Mouse (Mus musculus) heart, embryonic 12.5 days (tissue): ENCODE measurements around the gene Naaladl1. TPM values are rescaled to one million over a fixed set of nuclear protein-coding genes. Genes with fewer than 3 reads are reported as not detected.

Experiments used
- ATAC-seq: fragments of 200-750 bp; cut with Nextera tagmentation; 2 replicates; pipeline ENCODE4 v1.8.0; 2017; ENCODE audit warnings: moderate TSS enrichment, moderate library complexity; ENCODE audit not compliant: insufficient number of reproducible peaks, low FRiP score
- H3K27ac ChIP-seq: fragments of 300-500 bp; sonication (generic); 2 replicates; pipeline ENCODE4 v1.5.1; 2016; ENCODE audit warnings: mild to moderate bottlenecking, moderate library complexity; ENCODE audit not compliant: poor library complexity, severe bottlenecking
- H3K27me3 ChIP-seq: fragments of 300-500 bp; sonication (generic); replicated peaks from 2 replicates; pipeline ENCODE4 v1.6.1; 2016; ENCODE audit warnings: mild to moderate bottlenecking, moderate library complexity
- H3K36me3 ChIP-seq: fragments of 300-500 bp; sonication (generic); 2 replicates; pipeline ENCODE4 v1.6.1; 2016; ENCODE audit warnings: mild to moderate bottlenecking, moderate library complexity
- H3K4me1 ChIP-seq: fragments of 300-500 bp; sonication (generic); replicated peaks from 2 replicates; pipeline ENCODE4 v1.6.1; 2016; ENCODE audit warnings: mild to moderate bottlenecking
- H3K4me2 ChIP-seq: fragments of 300-500 bp; sonication (generic); 2 replicates; pipeline ENCODE4 v1.6.1; 2016; ENCODE audit warnings: mild to moderate bottlenecking, moderate library complexity
- H3K4me3 ChIP-seq: fragments of 300-500 bp; sonication (generic); 2 replicates; pipeline ENCODE4 v1.5.1; 2016; ENCODE audit warnings: mild to moderate bottlenecking
- H3K9ac ChIP-seq: fragments of 300-500 bp; sonication (generic); 2 replicates; pipeline ENCODE4 v1.6.1; 2016; ENCODE audit warnings: mild to moderate bottlenecking, moderate library complexity
- H3K9me3 ChIP-seq: fragments of 300-500 bp; sonication (generic); replicated peaks from 2 replicates; pipeline ENCODE4 v1.6.1; 2016; ENCODE audit warnings: mild to moderate bottlenecking, moderate library complexity
- WGBS: fragments of 180-500 bp; shearing (Covaris S2); methylation state at CpG from one replicate; pipeline ENCODE4 v1.1.7; 2016; 5-methylcytosine and 5-hydroxymethylcytosine counted together
- polyA plus RNA-seq: library from polyadenylated mRNA; unstranded; fragments of >200 nt; fragmentation: Nextera tagmentation; extraction: Ambion mirVana; gene quantifications from 2 replicates; pipeline ENCODE4 v1.2.1, GENCODE M21; 2016

The Naaladl1 gene
- polyA plus RNA-seq, 1 experiment from 2014 or later: 0.22 TPM

DNA sequence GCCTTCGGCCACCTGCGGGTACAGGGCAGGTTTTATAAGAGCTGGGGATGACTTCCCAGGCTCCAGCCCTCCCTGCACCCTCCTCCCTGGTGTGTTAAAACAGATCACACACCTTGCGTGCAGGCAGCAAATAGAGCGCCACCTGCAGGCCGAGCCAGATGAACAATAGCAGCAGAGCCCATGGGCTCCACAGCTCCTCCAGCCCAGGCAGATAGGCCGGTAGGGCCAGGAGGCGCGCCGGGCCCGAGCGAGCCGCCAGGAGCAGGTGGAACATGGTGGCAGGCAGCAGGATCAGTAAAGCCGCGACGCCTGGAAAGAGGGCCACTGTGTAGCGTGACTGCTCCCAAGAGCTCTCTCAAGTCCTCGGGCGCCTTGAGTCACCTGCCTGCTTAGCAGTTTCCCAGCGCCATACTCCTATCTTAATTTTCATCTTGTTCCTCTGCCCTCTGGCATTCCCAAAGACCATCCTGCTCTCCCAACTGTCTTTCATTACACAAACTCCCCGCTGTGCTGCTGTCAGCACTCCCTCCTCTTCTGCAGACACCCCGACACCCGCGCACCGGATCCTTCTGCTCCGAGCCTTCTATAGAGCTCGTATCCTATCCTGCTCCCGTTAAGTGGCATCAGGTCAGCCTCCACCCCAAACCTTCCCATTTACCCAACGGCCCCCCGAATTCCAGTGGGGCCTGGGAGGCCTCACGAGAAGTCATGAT lies 38.4 kb upstream of the Naaladl1 start:
- Histone ChIP-seq H3K4me3 (peak overlapping the region; percentile 49), H3K9me3 (no peaks in the 10 kb centered on the region), H3K36me3 (peaks cover 33% of the 10 kb centered on the region), H3K4me2 (peak overlapping the region; percentile 96), H3K27me3 (no peaks in the 10 kb centered on the region), H3K27ac (peak overlapping the region; percentile 30; the same call in 1 of the 2 replicates), H3K9ac (peak overlapping the region; percentile 74), H3K4me1 (peaks cover 30% of the 10 kb centered on the region)
- WGBS: under 1% methylated on average over 30 of the region's 30 CpGs
- peak; percentile 69 for ATAC-seq

DNA sequence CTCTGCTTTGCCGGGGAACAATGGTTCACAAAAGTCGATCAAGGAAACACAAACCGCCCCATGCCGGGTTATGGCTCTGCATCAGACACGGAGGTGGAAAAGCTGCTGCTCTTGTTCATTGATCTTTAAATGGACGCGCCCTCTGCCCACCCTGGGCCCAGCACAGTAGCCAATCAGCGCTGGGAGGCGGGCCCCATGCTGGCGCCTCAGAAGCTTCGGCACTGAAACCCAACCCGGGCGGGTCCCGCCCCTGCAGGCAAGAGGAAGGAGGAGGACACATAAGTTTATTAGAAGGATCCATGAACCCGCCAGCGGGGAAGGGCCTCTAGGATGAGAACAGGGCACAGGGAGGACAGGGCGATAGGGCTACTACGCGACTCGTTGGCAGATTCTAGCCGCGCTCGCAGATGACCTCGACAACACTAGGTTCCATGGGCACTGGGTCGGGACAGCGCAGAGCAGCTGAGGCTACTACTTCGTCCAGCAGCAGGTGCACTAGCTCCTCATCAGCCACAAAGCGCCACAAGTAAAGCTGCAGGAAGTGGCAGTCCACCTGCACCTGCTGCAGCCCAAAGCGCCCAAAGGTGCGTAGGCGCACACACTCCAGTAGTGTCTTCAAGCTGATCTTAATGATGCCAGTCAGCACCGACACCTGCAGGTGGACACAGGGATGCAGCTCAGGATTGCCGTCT lies 37.7 kb upstream of the Naaladl1 start, which contains the start of gene Tm7sf2:
Gene Tm7sf2, minus strand, starts transcription at position 650 of the 692 bp plus-strand sequence.
- H3K27ac ChIP-seq: peak within 1 kb of the TSS; percentile 30; the same call in 1 of the 2 replicates
- H3K27me3 ChIP-seq: no peaks in the 10 kb centered on the region
- WGBS: 12% methylated on average over 33 of the region's 33 CpGs
- peaks cover 37% of the 10 kb centered on the region for H3K36me3 ChIP-seq
- H3K4me3 ChIP-seq: peak within 1 kb of the TSS; percentile 49
- peak; percentile 90 for ATAC-seq
- peak within 1 kb of the TSS; percentile 96 for H3K4me2 ChIP-seq
- H3K4me1 ChIP-seq: peaks cover 23% of the 10 kb centered on the region
- H3K9me3 ChIP-seq: no peaks in the 10 kb centered on the region
- peak within 1 kb of the TSS; percentile 74 for H3K9ac ChIP-seq

DNA sequence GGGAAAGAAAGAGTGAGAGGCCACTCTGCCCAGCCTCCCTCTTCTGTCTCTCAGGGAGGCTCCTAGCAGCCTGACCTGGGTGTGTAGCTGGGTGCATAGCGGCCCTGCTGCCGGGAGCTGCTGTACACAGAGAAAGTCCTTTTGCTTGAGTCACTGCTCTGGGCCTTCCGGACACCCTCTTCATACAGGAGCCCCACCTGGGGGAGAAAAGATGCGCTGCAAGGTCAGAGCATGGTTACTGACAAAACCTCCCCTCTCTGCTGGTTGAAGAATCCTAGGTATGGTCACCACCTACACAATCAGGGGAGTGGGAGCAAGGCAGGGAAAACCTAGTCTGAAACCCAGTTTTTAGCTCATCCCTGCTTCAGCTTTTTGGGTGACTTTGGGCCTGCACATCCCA lies 36.6 kb upstream of the Naaladl1 start:
- peaks cover 20% of the 10 kb centered on the region for H3K4me1 ChIP-seq
- H3K9me3 ChIP-seq: no peaks in the 10 kb centered on the region
- H3K36me3 ChIP-seq: peaks cover 46% of the 10 kb centered on the region
- H3K27me3 ChIP-seq: no peaks in the 10 kb centered on the region
- 77% methylated on average over 4 of the region's 4 CpGs for WGBS
- no peak overlapping the region for H3K4me2 ChIP-seq
- H3K4me3 ChIP-seq: no peak overlapping the region
- no peak overlapping the region for H3K27ac ChIP-seq
- H3K9ac ChIP-seq: no peak overlapping the region
- ATAC-seq: no peak

DNA sequence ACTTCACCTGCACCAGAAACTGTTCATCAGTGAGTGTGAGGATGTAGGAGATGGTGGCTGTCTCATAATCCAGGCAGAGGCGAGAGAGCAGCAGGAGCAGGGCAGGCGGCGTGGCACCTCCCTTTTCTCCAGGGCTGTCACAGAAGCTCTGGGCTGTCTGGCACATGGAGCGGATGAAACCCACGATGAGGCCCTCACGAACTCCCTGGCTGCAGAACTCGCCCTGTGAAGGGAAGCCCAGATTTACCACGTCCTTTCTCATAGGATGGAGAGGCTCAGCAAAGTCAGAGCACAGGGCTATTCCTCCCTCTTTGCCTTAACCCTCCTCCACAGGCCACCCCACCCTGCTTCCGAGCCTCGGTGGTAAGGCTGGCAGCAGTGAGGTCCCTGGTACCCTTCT lies 35.7 kb upstream of the Naaladl1 start:
- H3K9ac ChIP-seq: no peak overlapping the region
- no peak overlapping the region for H3K4me2 ChIP-seq
- no peak for ATAC-seq
- WGBS: 90% methylated on average over 10 of the region's 10 CpGs
- H3K4me3 ChIP-seq: no peak overlapping the region
- H3K36me3 ChIP-seq: peaks cover 53% of the 10 kb centered on the region
- H3K27ac ChIP-seq: no peak overlapping the region
- peaks cover 20% of the 10 kb centered on the region for H3K4me1 ChIP-seq
- H3K27me3 ChIP-seq: no peaks in the 10 kb centered on the region
- H3K9me3 ChIP-seq: no peaks in the 10 kb centered on the region

DNA sequence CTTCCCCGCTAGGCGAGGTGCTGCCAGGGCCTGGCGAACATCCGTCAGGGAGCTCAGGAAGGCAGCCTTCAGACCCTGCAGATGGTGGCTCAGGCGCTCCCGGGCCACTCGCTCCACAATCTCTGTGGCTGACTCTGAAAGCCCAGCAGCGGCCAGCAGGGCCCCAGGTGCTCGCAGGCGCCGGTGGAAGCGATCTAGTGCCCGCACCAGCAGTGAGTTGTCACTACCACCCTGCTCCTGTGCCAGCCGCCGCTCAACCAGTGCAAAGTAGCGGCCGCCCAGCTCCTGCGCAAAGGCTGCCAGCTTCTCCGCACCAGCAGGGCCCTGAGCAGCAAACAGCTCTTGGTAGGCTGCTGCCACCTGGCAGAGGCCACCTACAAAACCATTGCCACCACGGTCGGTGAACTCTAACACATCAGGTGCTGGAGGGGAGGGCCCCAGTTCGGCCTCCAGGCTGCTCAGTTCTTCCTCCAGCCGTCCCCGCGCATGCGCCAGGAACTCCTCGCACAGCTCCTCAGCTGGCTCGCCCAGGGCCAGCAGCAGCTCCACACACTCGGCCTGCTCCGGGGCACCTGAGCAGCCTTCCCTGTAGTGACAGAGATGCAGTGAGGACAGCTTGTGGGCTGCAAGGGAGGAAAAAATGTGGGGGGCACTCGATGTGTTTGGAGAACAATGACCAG lies 34.9 kb upstream of the Naaladl1 start:
- H3K9me3 ChIP-seq: no peaks in the 10 kb centered on the region
- H3K27ac ChIP-seq: no peak overlapping the region
- no peak for ATAC-seq
- peaks cover 62% of the 10 kb centered on the region for H3K36me3 ChIP-seq
- 85% methylated on average over 31 of the region's 31 CpGs for WGBS
- H3K4me3 ChIP-seq: no peak overlapping the region
- no peak overlapping the region for H3K9ac ChIP-seq
- no peaks in the 10 kb centered on the region for H3K27me3 ChIP-seq
- H3K4me2 ChIP-seq: no peak overlapping the region
- peaks cover 20% of the 10 kb centered on the region for H3K4me1 ChIP-seq

DNA sequence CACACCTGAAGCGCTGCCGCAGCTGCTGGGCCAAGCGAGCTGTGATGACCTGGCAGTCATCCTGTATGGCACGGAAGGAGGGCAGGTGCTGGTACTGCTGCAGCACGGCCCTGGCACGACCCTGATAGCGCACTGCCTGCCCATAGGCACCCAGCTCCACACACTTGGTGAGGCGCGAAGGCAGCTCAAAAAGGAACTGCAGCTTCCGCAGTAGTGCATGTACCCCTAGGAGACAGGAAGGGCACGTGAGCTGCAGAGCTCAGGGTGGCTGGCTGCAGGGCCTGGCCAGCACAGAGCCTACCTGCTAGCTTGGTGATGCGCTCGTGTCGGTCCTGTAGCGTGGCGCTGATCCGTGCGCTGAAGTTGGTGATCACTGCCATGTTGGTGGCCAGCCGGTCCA lies 34.3 kb upstream of the Naaladl1 start:
- 87% methylated on average over 19 of the region's 19 CpGs for WGBS
- H3K36me3 ChIP-seq: peaks cover 66% of the 10 kb centered on the region

DNA sequence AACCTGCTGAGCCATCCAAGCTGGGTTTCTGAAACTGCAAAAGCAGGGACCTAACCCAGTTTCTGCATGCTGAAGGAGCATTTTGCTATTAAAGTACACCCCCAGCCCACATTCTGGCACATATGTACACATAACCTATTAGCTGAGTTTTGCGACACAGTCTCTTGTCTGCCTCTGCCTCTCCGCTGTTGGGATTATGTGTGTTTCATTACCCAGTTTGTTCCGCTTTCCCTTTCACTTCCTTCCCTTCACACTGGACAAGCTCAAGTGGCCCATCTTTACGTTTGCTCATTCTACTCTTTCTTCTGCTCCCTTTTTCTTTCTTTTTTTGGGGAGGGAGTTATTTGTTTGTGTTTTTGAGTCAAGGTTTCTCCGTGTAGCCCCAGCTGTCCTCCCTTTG lies 31.7 kb upstream of the Naaladl1 start:
- H3K4me2 ChIP-seq: no peak overlapping the region
- H3K27me3 ChIP-seq: no peaks in the 10 kb centered on the region
- H3K9ac ChIP-seq: no peak overlapping the region
- H3K4me3 ChIP-seq: no peak overlapping the region
- WGBS: 87% methylated on average over 5 of the region's 5 CpGs
- ATAC-seq: no peak
- no peak overlapping the region for H3K27ac ChIP-seq
- no peaks in the 10 kb centered on the region for H3K9me3 ChIP-seq
- H3K36me3 ChIP-seq: peaks cover 61% of the 10 kb centered on the region
- H3K4me1 ChIP-seq: peaks cover 8% of the 10 kb centered on the region

More for the DNA sequence above, 34.3 kb upstream of the Naaladl1 start:
- no peaks in the 10 kb centered on the region for H3K27me3 ChIP-seq
- H3K9ac ChIP-seq: no peak overlapping the region
- no peak overlapping the region for H3K4me2 ChIP-seq
- H3K4me3 ChIP-seq: no peak overlapping the region
- no peak overlapping the region for H3K27ac ChIP-seq
- H3K4me1 ChIP-seq: peaks cover 22% of the 10 kb centered on the region
- no peak for ATAC-seq
- H3K9me3 ChIP-seq: no peaks in the 10 kb centered on the region

DNA sequence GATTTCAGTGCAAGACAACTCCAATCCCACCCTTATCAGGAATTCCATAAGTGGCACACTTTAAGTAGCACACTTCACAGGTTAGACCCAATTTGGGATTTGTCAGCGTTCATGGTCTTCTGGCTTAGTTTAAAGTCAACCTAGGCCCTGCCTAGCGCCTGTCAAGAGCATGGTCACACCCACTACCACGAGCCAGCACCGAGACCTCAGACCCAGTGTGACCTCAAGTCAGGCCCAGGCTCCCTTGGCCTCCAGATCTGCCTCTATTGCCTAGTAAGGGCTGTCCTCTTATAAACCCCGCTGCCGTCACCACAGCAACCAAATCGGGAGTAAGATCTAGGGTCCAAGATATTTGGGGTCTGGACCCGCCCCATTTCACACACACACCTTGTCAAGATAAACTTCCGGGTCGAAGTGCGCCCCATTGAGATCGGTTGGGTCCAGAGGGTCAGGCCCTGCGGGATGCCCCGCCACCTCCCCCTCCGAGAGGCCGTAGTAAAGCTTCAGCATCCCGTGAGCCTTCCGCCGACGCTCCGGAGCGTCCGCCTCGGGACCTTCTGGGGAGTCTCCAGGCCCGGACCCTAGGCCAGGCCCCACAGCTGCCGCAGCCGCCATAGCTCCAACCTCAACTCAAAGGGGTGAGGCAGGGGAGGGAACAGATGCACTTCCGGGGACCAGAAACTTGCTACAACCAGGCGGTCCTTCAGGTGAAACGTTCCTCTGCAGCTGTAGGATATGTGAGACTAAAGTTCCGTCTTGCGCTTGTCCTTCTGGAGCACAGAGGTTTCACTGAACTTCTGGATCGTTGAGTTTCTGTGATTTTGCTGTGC lies 28.8 kb upstream of the Naaladl1 start, which contains the start of gene Vps51:
Gene Vps51, minus strand, starts transcription at position 668 of the 830 bp plus-strand sequence.
- peak; percentile 79 for ATAC-seq
- Histone ChIP-seq H3K4me1 (peaks cover 8% of the 10 kb centered on the region), H3K36me3 (peaks cover 54% of the 10 kb centered on the region), H3K27ac (peak within 1 kb of the TSS; percentile 67), H3K27me3 (no peaks in the 10 kb centered on the region), H3K9me3 (no peaks in the 10 kb centered on the region), H3K4me2 (peak within 1 kb of the TSS; percentile 85), H3K4me3 (peak within 1 kb of the TSS; percentile 79), H3K9ac (peak within 1 kb of the TSS; percentile 79)
- 1% methylated on average over 33 of the region's 33 CpGs for WGBS

DNA sequence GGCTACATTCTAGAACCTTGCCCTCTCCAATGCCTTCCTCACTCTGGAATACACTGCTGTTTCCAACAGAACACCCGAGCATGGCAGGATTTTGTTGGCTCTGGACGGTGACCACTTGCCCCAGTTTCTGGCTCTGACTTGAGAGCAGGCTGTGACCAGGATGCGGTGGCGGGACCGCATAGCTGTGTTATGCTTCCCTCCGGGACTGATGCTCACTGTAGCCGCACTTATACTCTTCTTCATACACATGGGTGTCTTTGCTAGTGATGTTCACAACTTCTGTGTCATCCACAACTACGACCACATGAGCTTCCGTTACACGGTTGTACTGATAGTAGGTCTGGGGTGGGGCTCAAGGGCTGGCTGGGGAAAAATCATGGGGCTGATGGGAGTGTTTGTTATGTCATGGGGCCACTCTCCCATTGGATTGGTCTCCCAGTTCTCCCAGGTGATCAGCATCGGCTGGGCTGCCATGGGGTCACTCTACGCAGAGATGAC lies 25.6 kb upstream of the Naaladl1 start, which contains the start of gene Tmem262:
Gene Tmem262, plus strand, starts transcription at position 51 of the 498 bp plus-strand sequence.
- Histone ChIP-seq H3K4me3 (no peak within 1 kb of the TSS), H3K9ac (no peak within 1 kb of the TSS), H3K4me2 (no peak within 1 kb of the TSS), H3K4me1 (peaks cover 20% of the 10 kb centered on the region), H3K9me3 (no peaks in the 10 kb centered on the region), H3K36me3 (peaks cover 39% of the 10 kb centered on the region), H3K27ac (no peak within 1 kb of the TSS), H3K27me3 (no peaks in the 10 kb centered on the region)
- ATAC-seq: no peak
- 92% methylated on average over 12 of the region's 12 CpGs for WGBS

DNA sequence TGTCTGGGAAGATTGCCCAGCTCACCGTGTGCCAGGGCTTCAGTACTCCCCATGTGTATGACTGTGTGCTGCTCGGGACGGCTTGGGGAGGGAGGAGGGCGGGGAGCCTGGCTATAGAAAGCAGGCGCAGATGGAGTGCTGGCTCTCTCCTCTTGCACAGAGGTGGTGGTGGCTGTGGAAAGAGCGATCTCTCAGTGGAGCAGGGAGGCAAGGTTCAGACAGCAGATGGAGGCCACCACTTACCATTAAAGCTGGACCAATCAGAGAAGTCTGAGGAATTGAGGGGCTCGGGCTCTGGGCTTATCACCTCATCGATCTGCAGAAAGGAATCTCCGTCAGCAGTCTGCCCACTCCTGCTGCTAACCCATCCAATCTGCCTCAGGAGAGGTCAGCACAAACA lies 23.4 kb upstream of the Naaladl1 start, which contains the start of gene Gm28374:
Gene Gm28374, minus strand, starts transcription at position 101 of the 400 bp plus-strand sequence.
- no peaks in the 10 kb centered on the region for H3K9me3 ChIP-seq
- no peak within 1 kb of the TSS for H3K27ac ChIP-seq
- no peak within 1 kb of the TSS for H3K4me2 ChIP-seq
- no peak for ATAC-seq
- no peak within 1 kb of the TSS for H3K9ac ChIP-seq
- peaks cover 17% of the 10 kb centered on the region for H3K4me1 ChIP-seq
- 83% methylated on average over 9 of the region's 9 CpGs for WGBS
- H3K36me3 ChIP-seq: peaks cover 32% of the 10 kb centered on the region
- H3K4me3 ChIP-seq: no peak within 1 kb of the TSS
- H3K27me3 ChIP-seq: no peaks in the 10 kb centered on the region
